Mouse (Mus musculus) CH12.LX (cell line): Measurements from ENCODE around the gene Acvr2b.

Source experiments
- BHLHE40 ChIP-seq: IDR thresholded peaks from 2 replicates; pipeline ENCODE4 v1.6.1; 2011; ENCODE audit warnings: mild to moderate bottlenecking, low read depth, low read length, improper control_type of control experiment
- CTCF ChIP-seq, 2 experiments: IDR thresholded peaks in 1 of 2; conservative IDR thresholded peaks in 1 of 2; 2 replicates each; pipeline ENCODE4 v1.5.1; 2011 to 2012; ENCODE audit warnings: low read depth in 2 of 2, low read length in 2 of 2, improper control_type of control experiment in 1 of 2, inconsistent platforms in 1 of 2, mild to moderate bottlenecking in 1 of 2, moderate library complexity in 1 of 2
- HCFC1 ChIP-seq: IDR thresholded peaks from 2 replicates; pipeline ENCODE4 v1.6.1; 2012; ENCODE audit warnings: low read depth, mild to moderate bottlenecking, inconsistent platforms, low read length, improper control_type of control experiment
- KAT2A ChIP-seq: IDR thresholded peaks from 2 replicates; pipeline ENCODE4 v1.6.1; 2012; ENCODE audit warnings: low read length, improper control_type of control experiment, inconsistent platforms; ENCODE audit not compliant: insufficient replicate concordance
- MAX ChIP-seq: IDR thresholded peaks from 2 replicates; pipeline ENCODE4 v1.6.1; 2011; ENCODE audit warnings: low read length, improper control_type of control experiment
- MYC ChIP-seq: IDR thresholded peaks from 2 replicates; pipeline ENCODE4 v1.6.1; 2011; ENCODE audit warnings: low read depth, mild to moderate bottlenecking, improper control_type of control experiment, low read length
- POLR2A ChIP-seq: IDR thresholded peaks from 2 replicates; pipeline ENCODE4 v1.6.1; 2011; ENCODE audit warnings: low read depth, mild to moderate bottlenecking, improper control_type of control experiment, low read length
- POLR2AphosphoS2 ChIP-seq: IDR thresholded peaks from 2 replicates; pipeline ENCODE4 v1.6.1; 2011; ENCODE audit warnings: low read depth, low read length, improper control_type of control experiment
- SIN3A ChIP-seq: IDR thresholded peaks from 2 replicates; pipeline ENCODE4 v1.6.1; 2012; ENCODE audit warnings: low read length, improper control_type of control experiment, inconsistent platforms
- SMC3 ChIP-seq: IDR thresholded peaks from 2 replicates; pipeline ENCODE4 v1.6.1; 2011; ENCODE audit warnings: low read depth, low read length, improper control_type of control experiment
- UBTF ChIP-seq: IDR thresholded peaks from 2 replicates; pipeline ENCODE4 v1.6.1; 2012; ENCODE audit warnings: low read depth, mild to moderate bottlenecking, inconsistent platforms, low read length, improper control_type of control experiment, moderate library complexity

GRCm38 (mm10) chr9:119402253-119403235 lies 626 bp downstream of the Acvr2b start:
- TF ChIP-seq CTCF (conservative IDR thresholded peaks at IDR 0.05 in 1 of 2, IDR thresholded peaks at IDR 0.05 in 1 of 2; ENCODE audit: low read depth in 2 of 2, low read length in 2 of 2) (no peak), POLR2A (no peak), SIN3A (no peak), BHLHE40 (peak; percentile 66; the same call in 1 of the 2 replicates), HCFC1 (no peak), MAX (peak; percentile 17; the same call in 1 of the 2 replicates), MYC (no peak), UBTF (no peak), POLR2AphosphoS2 (no peak), KAT2A (no peak), SMC3 (no peak)
